Mouse (Mus musculus) embryonic fibroblast, embryonic 13.5 days (primary cell): ENCODE data around the gene Cacng4. TPM values are rescaled to one million over a fixed set of nuclear protein-coding genes. Genes with fewer than 3 reads are reported as not detected.

Experiments used
- H3K27ac ChIP-seq: 2 replicates; pipeline ENCODE4 v1.5.1; 2012; ENCODE audit warnings: low read length, control low read depth, inconsistent platforms; ENCODE audit not compliant: insufficient read depth
- H3K4me1 ChIP-seq: 2 replicates; pipeline ENCODE4 v1.6.1; 2011; ENCODE audit warnings: low read length; ENCODE audit not compliant: control insufficient read depth, insufficient read depth
- H3K4me3 ChIP-seq: 2 replicates; pipeline ENCODE4 v1.5.1; 2011; ENCODE audit warnings: mild to moderate bottlenecking, control low read depth, low read length; ENCODE audit not compliant: insufficient read depth
- CTCF ChIP-seq: IDR thresholded peaks from 2 replicates; pipeline ENCODE4 v1.5.1; 2011; ENCODE audit warnings: mild to moderate bottlenecking, control low read depth, low read length, moderate library complexity, borderline replicate concordance; ENCODE audit not compliant: insufficient read depth
- POLR2A ChIP-seq: IDR thresholded peaks from 2 replicates; pipeline ENCODE4 v1.6.1; 2011; ENCODE audit warnings: low read depth, mild to moderate bottlenecking, control low read depth, low read length, moderate library complexity
- polyA plus RNA-seq: library from polyadenylated mRNA; stranded (reverse); fragments of >200 nt; gene quantifications from 2 replicates; pipeline ENCODE4 v1.2.4, GENCODE M21; 2011; ENCODE audit warnings: low read depth; ENCODE audit not compliant: missing spikeins, insufficient read length

Gene Cacng4
- polyA plus RNA-seq, 1 experiment = 0.51 TPM

GRCm38 (mm10) chr11:107749114-107749513 is 45.2 kb downstream of the Cacng4 start:
- Histone ChIP-seq H3K4me3 (no peak overlapping the region), H3K27ac (no peak overlapping the region), H3K4me1 (peaks cover 2% of the 10 kb centered on the region; the same call in 1 of the 2 replicates)
- TF ChIP-seq POLR2A (no peak), CTCF (no peak)

DNA sequence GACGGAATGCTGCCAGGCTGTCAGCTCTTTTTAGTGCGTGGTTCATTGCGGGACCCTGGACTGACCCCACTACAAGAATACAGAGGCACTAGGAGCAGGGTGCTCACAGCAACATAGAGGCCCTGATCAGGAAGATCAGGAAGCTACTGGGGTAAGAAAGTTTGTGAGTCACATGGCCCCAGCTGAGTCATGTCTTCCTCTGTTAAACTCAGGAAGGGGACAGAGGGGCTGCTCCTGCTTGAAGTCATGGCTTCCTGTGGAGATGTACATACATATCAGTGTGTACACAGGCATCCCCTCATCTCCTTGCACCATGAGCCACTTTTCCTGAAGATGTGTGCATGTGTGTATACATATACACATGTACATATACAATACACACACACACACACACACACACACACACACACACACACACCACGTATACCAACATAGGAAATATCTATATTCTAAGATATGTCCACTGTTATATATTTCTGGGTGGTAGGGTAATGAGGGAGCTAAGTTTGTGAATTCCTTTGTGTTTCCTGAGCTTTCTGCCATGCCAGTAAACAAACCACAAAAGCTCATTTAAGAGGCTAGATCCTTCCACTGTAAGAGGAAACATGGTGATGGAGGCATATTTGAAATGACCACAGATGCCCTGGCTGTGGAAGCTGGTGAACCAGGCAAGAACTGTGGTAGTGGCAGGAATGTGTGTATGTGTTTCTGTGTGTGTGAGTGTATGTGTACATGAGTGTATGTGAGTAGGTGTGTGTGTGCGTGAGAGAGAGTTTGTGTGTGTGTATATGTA is 45.9 kb downstream of the Cacng4 start:
- Histone ChIP-seq H3K4me1 (peaks cover 2% of the 10 kb centered on the region; the same call in 1 of the 2 replicates), H3K4me3 (no peak overlapping the region), H3K27ac (no peak overlapping the region)
- TF ChIP-seq CTCF = no peak
- no peak for TF ChIP-seq POLR2A

DNA sequence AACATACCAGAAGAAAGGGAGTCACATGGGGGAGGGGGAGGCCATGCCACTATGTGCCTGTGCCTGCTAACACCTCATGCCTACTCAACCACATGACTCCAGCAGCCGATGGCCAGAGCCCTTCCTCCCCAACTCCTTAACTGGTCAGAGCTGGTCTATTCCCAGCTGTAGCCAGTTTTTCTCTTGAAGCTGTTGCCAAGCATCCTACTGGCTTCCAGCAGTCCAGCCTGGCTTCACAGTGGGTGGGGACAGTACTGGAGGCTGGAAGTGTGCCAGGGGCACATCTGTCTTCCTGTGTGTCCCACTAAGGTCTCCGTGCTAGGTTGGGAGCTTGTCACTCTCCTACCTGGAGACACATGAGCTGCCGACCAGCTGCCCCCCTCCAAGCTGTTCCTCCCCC is 51.3 kb downstream of the Cacng4 start:
- TF ChIP-seq CTCF = no peak
- TF ChIP-seq POLR2A = no peak
- Histone ChIP-seq H3K4me1 (no peaks in the 10 kb centered on the region), H3K4me3 (no peak overlapping the region), H3K27ac (no peak overlapping the region)

GRCm38 (mm10) chr11:107738418-107739099 is 55.8 kb downstream of the Cacng4 start:
- Histone ChIP-seq H3K4me3 (no peak overlapping the region), H3K27ac (no peak overlapping the region), H3K4me1 (no peaks in the 10 kb centered on the region)
- TF ChIP-seq CTCF (no peak), POLR2A (no peak)

GRCm38 (mm10) chr11:107737886-107738285 is 56.5 kb downstream of the Cacng4 start:
- Histone ChIP-seq H3K4me1 (no peaks in the 10 kb centered on the region), H3K27ac (no peak overlapping the region), H3K4me3 (no peak overlapping the region)
- TF ChIP-seq POLR2A (no peak), CTCF (no peak)

GRCm38 (mm10) chr11:107734133-107734532 is 60.2 kb downstream of the Cacng4 start:
- TF ChIP-seq CTCF = no peak
- TF ChIP-seq POLR2A = no peak
- 0 out of 2 replicates have a peak, but pooled peaks cover 2% of the 10 kb centered on the region for H3K4me1 ChIP-seq
- H3K27ac ChIP-seq = no peak overlapping the region
- H3K4me3 ChIP-seq = no peak overlapping the region

DNA sequence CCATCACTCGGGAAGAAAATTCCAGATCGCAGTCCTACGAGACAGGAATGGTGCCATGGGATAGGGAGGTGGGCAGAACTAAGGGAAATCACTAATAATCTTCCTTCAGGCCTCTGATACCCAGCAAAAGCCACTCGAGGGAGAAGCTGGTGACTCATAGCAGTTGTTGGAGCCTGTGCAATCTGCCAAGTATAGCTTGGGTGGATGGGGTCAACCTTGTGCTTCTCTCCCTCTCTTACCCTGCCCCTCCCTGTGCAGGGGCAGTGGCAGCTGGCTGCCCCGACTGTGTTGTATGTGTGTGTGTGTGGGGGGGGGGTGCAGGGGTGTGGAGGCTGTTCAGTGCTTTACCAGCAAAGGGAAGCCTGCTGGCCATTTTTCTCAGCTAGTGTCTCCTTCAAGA is 62.9 kb downstream of the Cacng4 start:
- TF ChIP-seq POLR2A (no peak), CTCF (no peak)
- Histone ChIP-seq H3K4me3 (no peak overlapping the region), H3K4me1 (0 out of 2 replicates have a peak, but pooled peaks cover 2% of the 10 kb centered on the region), H3K27ac (no peak overlapping the region)

GRCm38 (mm10) chr11:107730940-107731339 is 63.4 kb downstream of the Cacng4 start:
- 0 out of 2 replicates have a peak, but pooled peaks cover 2% of the 10 kb centered on the region for H3K4me1 ChIP-seq
- H3K27ac ChIP-seq = no peak overlapping the region
- TF ChIP-seq POLR2A = no peak
- TF ChIP-seq CTCF = no peak

DNA sequence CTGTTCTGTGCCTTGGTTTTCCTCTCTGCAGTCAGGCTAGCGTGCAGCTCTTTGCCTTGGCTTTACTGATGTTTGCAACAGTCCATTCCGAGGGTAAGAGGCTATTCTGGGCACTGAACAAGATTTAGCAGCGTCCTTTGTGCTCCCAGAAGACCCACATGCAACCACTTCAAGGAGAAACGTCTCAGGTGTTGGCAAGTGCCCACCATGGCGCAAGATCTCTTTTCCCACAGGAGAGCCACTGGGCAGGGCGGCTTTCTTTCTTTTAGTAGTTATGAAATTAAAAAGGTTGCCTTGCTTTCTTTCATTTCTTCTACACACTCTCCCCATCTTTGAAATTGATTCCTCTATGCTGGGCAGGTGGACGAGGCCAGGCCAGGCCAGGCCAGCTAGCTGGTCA is 65.2 kb downstream of the Cacng4 start:
- Histone ChIP-seq H3K4me1 (0 out of 2 replicates have a peak, but pooled peaks cover 2% of the 10 kb centered on the region), H3K27ac (no peak overlapping the region), H3K4me3 (no peak overlapping the region)
- TF ChIP-seq POLR2A (no peak), CTCF (no peak)

More at GRCm38 (mm10) chr11:107730940-107731339, 63.4 kb downstream of the Cacng4 start:
- H3K4me3 ChIP-seq = no peak overlapping the region
